Mouse (Mus musculus) ES-E14 (cell line): ENCODE data around the gene Calr4.

Experiments used
- CHD2 ChIP-seq: IDR thresholded peaks from 2 replicates; pipeline ENCODE4 v1.6.1; 2014; ENCODE audit warnings: mild to moderate bottlenecking, low read depth, low read length, inconsistent platforms
- HCFC1 ChIP-seq: IDR thresholded peaks from 2 replicates; pipeline ENCODE4 v1.6.1; 2012; ENCODE audit warnings: low read length, inconsistent platforms, borderline replicate concordance; ENCODE audit not compliant: insufficient read depth
- ZC3H11A ChIP-seq: IDR thresholded peaks from 2 replicates; pipeline ENCODE4 v1.6.1; 2012; ENCODE audit warnings: low read depth, mild to moderate bottlenecking, inconsistent platforms, low read length, borderline replicate concordance
- ZNF384 ChIP-seq: IDR thresholded peaks from 2 replicates; pipeline ENCODE4 v1.6.1; 2012; ENCODE audit warnings: low read depth, low read length, inconsistent platforms

- no peak for TF ChIP-seq ZC3H11A
- no peak for TF ChIP-seq ZNF384
- no peak for TF ChIP-seq HCFC1
- TF ChIP-seq CHD2 = no peak
These were observed 16.3 kb upstream of the Calr4 start for GRCm38 (mm10) chr4:109218008-109218407.
